Mouse (Mus musculus) lung, postnatal 10 days (tissue): ENCODE results near the gene Pdcd2.

Experiments
- DNase-seq: peaks from one replicate; pipeline ENCODE4 v3.0.0; 2021

Gene Pdcd2

GRCm38 (mm10) chr17:15497882-15498752, 29.0 kb downstream of the Pdcd2 start:
- peak; percentile 97 for DNase-seq

- DNase-seq, result no peak
These were observed 36.6 kb downstream of the Pdcd2 start for GRCm38 (mm10) chr17:15490542-15490941.

DNA sequence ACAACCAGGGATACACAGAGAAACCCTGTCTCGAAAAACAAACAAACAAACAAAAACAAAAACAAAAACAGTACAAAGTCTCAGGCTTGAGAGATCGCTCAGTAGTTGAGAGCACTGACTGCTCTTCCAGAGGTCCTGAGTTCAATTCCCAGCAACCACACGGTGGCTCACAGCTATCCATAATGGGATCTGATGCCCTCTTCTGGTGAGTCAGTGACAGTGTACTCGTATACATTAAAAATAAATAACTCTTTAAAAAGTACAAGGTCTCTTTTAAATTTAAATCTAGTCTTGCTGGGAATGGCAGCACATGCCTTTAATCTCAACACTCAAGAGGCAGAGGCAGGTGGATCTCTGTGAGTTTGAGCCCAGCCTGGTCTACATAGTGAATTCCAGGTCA, 54.4 kb downstream of the Pdcd2 start:
- no peak for DNase-seq
